ENCODE assay signal across 8 mouse cellular contexts in genomic region chr10:32890507-32891131, GRCm38 (mm10). TPM values are rescaled to one million over a fixed set of nuclear protein-coding genes. Genes with fewer than 3 reads are reported as not detected.
DNase-seq lines count a peak whose midpoint lies in the region; ATAC-seq and TF ChIP-seq lines count a peak whose summit lies in the region.

No protein-coding gene starts in this region.

- no peaks in the 10 kb centered on the region for H3K4me1 ChIP-seq in cortical plate, adult 2 months (ENCODE audit: control insufficient read depth, insufficient read depth, low read length)
- no peaks in the 10 kb centered on the region for H3K4me1 ChIP-seq in intestine, embryonic 16.5 days (ENCODE audit: control insufficient read depth, insufficient read depth, low read length)
- H3K4me1 ChIP-seq in midbrain, embryonic 11.5 days (ENCODE audit: control insufficient read depth, insufficient read depth, low read length): no peaks in the 10 kb centered on the region
- no peaks in the 10 kb centered on the region for H3K4me1 ChIP-seq in stomach, embryonic 14.5 days (ENCODE audit: control insufficient read depth, insufficient read depth, low read length)

- H3K4me3 ChIP-seq in cortical plate, adult 2 months (ENCODE audit: insufficient read depth, low read length): peak overlapping the region; percentile 97
- H3K4me3 ChIP-seq in intestine, embryonic 16.5 days (ENCODE audit: low read length): peak overlapping the region; percentile 70
- peak overlapping the region; percentile 87 for H3K4me3 ChIP-seq in midbrain, embryonic 11.5 days (ENCODE audit: low read depth, low read length)
- H3K4me3 ChIP-seq in stomach, embryonic 14.5 days (ENCODE audit: low read depth, low read length): peak overlapping the region; percentile 64

- WGBS in intestine, embryonic 16.5 days: 1% methylated on average over 13 of the region's 13 CpGs
- WGBS in midbrain, embryonic 11.5 days: 6% methylated on average over 13 of the region's 13 CpGs
- WGBS in stomach, embryonic 14.5 days: 2% methylated on average over 12 of the region's 13 CpGs

- intact Hi-C loops in gastrocnemius, postnatal 14 days (cut with DNase I; ENCODE audit: low total_unique reads): no loop called here
- intact Hi-C loops in left cerebral cortex, postnatal 25 days (cut with DNase I): loop anchor here (5.0 to 10.0 kb wide), 3 partner anchors 183 to 1426 kb away; no protein-coding TSS in a partner anchor

- peak; percentile 20 for DNase-seq in adipocyte (ENCODE audit: low spot score)
- DNase-seq in gastrocnemius, postnatal 14 days: peak; percentile 9
- peak; percentile 70 to 81 for DNase-seq in left cerebral cortex, postnatal 25 days (ENCODE audit: low spot score in 2 of 2)
- peak; percentile 94 for DNase-seq in midbrain, embryonic 11.5 days (ENCODE audit: low spot score, missing footprints)

- peak overlapping the region; percentile 69; the same call in 1 of the 2 replicates for H3K9ac ChIP-seq in intestine, embryonic 16.5 days (ENCODE audit: low read depth, low read length)
- H3K9ac ChIP-seq in midbrain, embryonic 11.5 days (ENCODE audit: low read length): peak overlapping the region; percentile 88
- H3K9ac ChIP-seq in stomach, embryonic 14.5 days (replicated peaks; ENCODE audit: low read depth, low read length): no peak overlapping the region

- TF ChIP-seq CTCF in cortical plate, adult 2 months (IDR thresholded peaks at IDR 0.05; ENCODE audit: extremely low read depth, insufficient read depth, low read length): peak; percentile 75

- peak overlapping the region; percentile 98 for H3K27ac ChIP-seq in cortical plate, adult 2 months (ENCODE audit: insufficient read depth, low read length)
- no peak overlapping the region for H3K27ac ChIP-seq in intestine, embryonic 16.5 days (ENCODE audit: low read length)
- no peak overlapping the region for H3K27ac ChIP-seq in midbrain, embryonic 11.5 days (ENCODE audit: low read depth, low read length)
- no peak overlapping the region for H3K27ac ChIP-seq in stomach, embryonic 14.5 days (ENCODE audit: low read length)

- peak; percentile 86 for ATAC-seq in intestine, embryonic 16.5 days
- ATAC-seq in midbrain, embryonic 11.5 days (ENCODE audit: low FRiP score): peak; percentile 65
- peak; percentile 56 for ATAC-seq in stomach, embryonic 14.5 days (ENCODE audit: insufficient number of reproducible peaks, insufficient read depth, low FRiP score, low read depth)
- ATAC-seq in activated CD4-positive, CD25-positive, alpha-beta regulatory T cell, adult 4 months: no peak

- peak overlapping the region; percentile 98 for H3K4me2 ChIP-seq in intestine, embryonic 16.5 days (ENCODE audit: low read depth, low read length)
- peak overlapping the region; percentile 81 for H3K4me2 ChIP-seq in midbrain, embryonic 11.5 days
- H3K4me2 ChIP-seq in stomach, embryonic 14.5 days (replicated peaks; ENCODE audit: low read depth, low read length): peak overlapping the region; percentile 94

- no peaks in the 10 kb centered on the region for H3K9me3 ChIP-seq in intestine, embryonic 16.5 days (ENCODE audit: control insufficient read depth, low read length)
- no peaks in the 10 kb centered on the region for H3K9me3 ChIP-seq in midbrain, embryonic 11.5 days (ENCODE audit: control insufficient read depth, low read length)
- H3K9me3 ChIP-seq in stomach, embryonic 14.5 days (ENCODE audit: control insufficient read depth, low read depth, low read length): no peaks in the 10 kb centered on the region

- H3K36me3 ChIP-seq in intestine, embryonic 16.5 days (ENCODE audit: control insufficient read depth, insufficient read depth, low read length): no peaks in the 10 kb centered on the region
- no peaks in the 10 kb centered on the region for H3K36me3 ChIP-seq in midbrain, embryonic 11.5 days (ENCODE audit: control insufficient read depth, insufficient read depth, low read length)
- H3K36me3 ChIP-seq in stomach, embryonic 14.5 days (ENCODE audit: control insufficient read depth, insufficient read depth, low read length): no peaks in the 10 kb centered on the region

- no peaks in the 10 kb centered on the region for H3K27me3 ChIP-seq in intestine, embryonic 16.5 days (replicated peaks; ENCODE audit: control insufficient read depth, insufficient read depth, low read length)
- H3K27me3 ChIP-seq in midbrain, embryonic 11.5 days (ENCODE audit: control insufficient read depth, insufficient read depth, low read length): no peaks in the 10 kb centered on the region
- H3K27me3 ChIP-seq in stomach, embryonic 14.5 days (ENCODE audit: control insufficient read depth, insufficient read depth, low read length): no peaks in the 10 kb centered on the region

- 0 out of 2 replicates have a peak, but pooled peaks have one; percentile 5 for TF ChIP-seq POLR2A in cortical plate, adult 2 months (IDR thresholded peaks at IDR 0.05; ENCODE audit: extremely low read depth, insufficient read depth, low read length)

RNA-seq across cellular contexts. Expression of gene Nkain2, which starts 0.4 kb away (rescaled TPM):
- polyA plus RNA-seq in cortical plate, adult 2 months (2012; rRNA removed): 27.2 and 30.0 TPM in 2 replicates
- under 1 TPM; 0.90 to 1.00 TPM for total RNA-seq in gastrocnemius, postnatal 14 days (2021)
- polyA plus RNA-seq in intestine, embryonic 16.5 days (2015; fragmentation: Nextera tagmentation; extraction: Ambion mirVana): 0.28 and 0.61 TPM in 2 replicates
- 10 to 100 TPM; 30.0 to 30.2 TPM for total RNA-seq in left cerebral cortex, postnatal 25 days (2021)
- 1.2 and 1.3 TPM in 2 replicates for polyA plus RNA-seq in midbrain, embryonic 11.5 days (2014; fragmentation: Nextera tagmentation; extraction: Ambion mirVana)
- 1.9 and 2.9 TPM in 2 replicates for polyA plus RNA-seq in stomach, embryonic 14.5 days (2014; fragmentation: Nextera tagmentation; extraction: Ambion mirVana)
- under 1 TPM in 1 of 2 experiments, not detected in 1; 0.34 TPM for polyA plus RNA-seq in activated CD4-positive, CD25-positive, alpha-beta regulatory T cell, adult 4 months (2017; shearing (Covaris generic))

Comparison
In these comparisons a context has a peak if more than half of its experiments do, and no peak if none do; other contexts are left out.
1. DNase-seq: peak in every context shown above with its lines; median percentile 94 in midbrain, embryonic 11.5 days; 76 in left cerebral cortex, postnatal 25 days; 20 in adipocyte; 9 in gastrocnemius, postnatal 14 days.